Mouse (Mus musculus) kidney, postnatal 0 days (tissue): ENCODE results near the gene Smtn. TPM values are rescaled to one million over a fixed set of nuclear protein-coding genes. Genes with fewer than 3 reads are reported as not detected.
A peak's percentile ranks its signal among the peaks of the same experiment; 100 is the strongest.

ENCODE experiments used
- ATAC-seq: fragments of 200-750 bp; cut with Nextera tagmentation; replicated peaks from 2 replicates; pipeline ENCODE4 v1.8.0; 2017; ENCODE audit warnings: low read depth, moderate number of reproducible peaks, moderate TSS enrichment, moderate library complexity; ENCODE audit not compliant: low FRiP score
- DNase-seq: peaks from one replicate; pipeline ENCODE4 v3.0.0-alpha.2; 2016; ENCODE audit warnings: low spot score
- H3K27ac ChIP-seq: fragments of 300-500 bp; sonication (generic); 2 replicates; pipeline ENCODE4 v1.5.1; 2014; ENCODE audit warnings: mild to moderate bottlenecking
- H3K27me3 ChIP-seq: fragments of 300-500 bp; sonication (generic); 2 replicates; pipeline ENCODE4 v1.6.1; 2014; ENCODE audit warnings: low read length, mixed read lengths; ENCODE audit not compliant: insufficient read depth
- H3K36me3 ChIP-seq: fragments of 300-500 bp; sonication (generic); 2 replicates; pipeline ENCODE4 v1.6.1; 2014; ENCODE audit warnings: low read length, mixed read lengths; ENCODE audit not compliant: insufficient read depth
- H3K4me1 ChIP-seq: fragments of 300-500 bp; sonication (generic); replicated peaks from 2 replicates; pipeline ENCODE4 v1.6.1; 2014; ENCODE audit warnings: antibody characterized with exemption, low read length, mixed read lengths; ENCODE audit not compliant: insufficient read depth
- H3K4me2 ChIP-seq: fragments of 300-500 bp; sonication (generic); 2 replicates; pipeline ENCODE4 v1.6.1; 2014; ENCODE audit warnings: mild to moderate bottlenecking, low read length, moderate library complexity, mixed read lengths
- H3K4me3 ChIP-seq: fragments of 300-500 bp; sonication (generic); replicated peaks from 2 replicates; pipeline ENCODE4 v1.5.1; 2014; ENCODE audit warnings: low read depth, low read length
- H3K9ac ChIP-seq: fragments of 300-500 bp; sonication (generic); 2 replicates; pipeline ENCODE4 v1.6.1; 2014; ENCODE audit warnings: low read depth, low read length
- H3K9me3 ChIP-seq: fragments of 300-500 bp; sonication (generic); replicated peaks from 2 replicates; pipeline ENCODE4 v1.6.1; 2016; ENCODE audit warnings: low read length, inconsistent platforms, mixed read lengths
- CTCF ChIP-seq: IDR thresholded peaks from 2 replicates; pipeline ENCODE4 v1.5.1; 2016; ENCODE audit warnings: antibody characterized with exemption, low read depth, mild to moderate bottlenecking, moderate library complexity
- WGBS: fragments of 180-500 bp; shearing (Covaris S2); extraction: QIAGEN DNeasy Blood & Tissue Kit; methylation state at CpG from one replicate; pipeline ENCODE4 v1.1.7; 2014; 5-methylcytosine and 5-hydroxymethylcytosine counted together
- polyA plus RNA-seq: library from polyadenylated mRNA; unstranded; fragments of >200 nt; fragmentation: Nextera tagmentation; extraction: Ambion mirVana; gene quantifications from 2 replicates; pipeline ENCODE4 v1.2.1, GENCODE M21; 2015

Smtn gene
- polyA plus RNA-seq, 1 experiment from 2014 or later = 86.4 TPM

GRCm38 (mm10) chr11:3544409-3544808 is 4.0 kb upstream of the Smtn start:
- 94% methylated on average over 5 of the region's 5 CpGs for WGBS
- H3K4me1 ChIP-seq = peaks cover 2% of the 10 kb centered on the region; the same call in 1 of the 2 replicates
- no peaks in the 10 kb centered on the region for H3K9me3 ChIP-seq
- DNase-seq (no peak), ATAC-seq (no peak)
- H3K36me3 ChIP-seq = no peaks in the 10 kb centered on the region
- H3K4me2 ChIP-seq = no peak overlapping the region
- H3K27me3 ChIP-seq = no peaks in the 10 kb centered on the region
- no peak overlapping the region for H3K27ac ChIP-seq
- H3K9ac ChIP-seq = no peak overlapping the region
- H3K4me3 ChIP-seq = no peak overlapping the region
- peak; percentile 38 for TF ChIP-seq CTCF

- no peak for DNase-seq
- ATAC-seq = no peak
- H3K9ac ChIP-seq = no peak overlapping the region
- H3K36me3 ChIP-seq = no peaks in the 10 kb centered on the region
- H3K4me1 ChIP-seq = peaks cover 7% of the 10 kb centered on the region; the same call in 1 of the 2 replicates
- H3K4me2 ChIP-seq = no peak overlapping the region
- H3K9me3 ChIP-seq = no peaks in the 10 kb centered on the region
- WGBS = 37% methylated on average over 5 of the region's 5 CpGs
- no peak overlapping the region for H3K27ac ChIP-seq
- H3K4me3 ChIP-seq = no peak overlapping the region
- TF ChIP-seq CTCF = no peak
- H3K27me3 ChIP-seq = no peaks in the 10 kb centered on the region
Observed at GRCm38 (mm10) chr11:3543001-3543400, 2.6 kb upstream of the Smtn start.

DNA sequence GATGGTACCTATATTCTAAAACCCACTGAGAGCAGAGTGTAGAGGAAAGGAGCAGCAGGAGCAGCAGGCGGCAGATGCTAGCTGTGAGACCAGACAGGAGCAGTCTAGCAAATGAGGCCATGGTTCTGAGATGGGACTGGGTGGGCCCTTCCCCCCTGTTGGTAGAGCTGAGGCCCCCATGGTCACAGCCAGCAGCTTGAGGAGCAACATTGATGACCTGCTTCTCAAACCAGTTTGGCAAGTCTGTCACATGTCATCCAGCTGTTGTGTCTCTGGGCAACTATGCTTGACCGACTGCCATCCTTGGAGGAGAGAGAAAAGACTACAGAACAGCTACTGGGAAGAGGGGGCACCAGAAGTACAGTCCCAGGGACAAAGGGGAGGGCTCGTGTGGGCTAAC is 1.5 kb upstream of the Smtn start:
- no peak overlapping the region for H3K4me2 ChIP-seq
- no peak for ATAC-seq

GRCm38 (mm10) chr11:3539826-3540196 is 601 bp downstream of the Smtn start:
- WGBS = 77% methylated on average over 4 of the region's 4 CpGs
- Histone ChIP-seq H3K9me3 (no peaks in the 10 kb centered on the region), H3K4me3 (peak overlapping the region; percentile 67; the same call in 1 of the 2 replicates), H3K27me3 (no peaks in the 10 kb centered on the region), H3K4me1 (peaks cover 30% of the 10 kb centered on the region), H3K36me3 (no peaks in the 10 kb centered on the region), H3K9ac (no peak overlapping the region), H3K4me2 (peak overlapping the region; percentile 62), H3K27ac (no peak overlapping the region)
- no peak for ATAC-seq
- peak; percentile 43; the same call in 1 of the 2 replicates for TF ChIP-seq CTCF
- DNase-seq = no peak

More for the DNA sequence above, 1.5 kb upstream of the Smtn start:
- Histone ChIP-seq H3K9me3 (no peaks in the 10 kb centered on the region), H3K9ac (no peak overlapping the region), H3K4me3 (no peak overlapping the region), H3K27ac (no peak overlapping the region), H3K4me1 (peaks cover 16% of the 10 kb centered on the region; the same call in 1 of the 2 replicates), H3K36me3 (no peaks in the 10 kb centered on the region), H3K27me3 (no peaks in the 10 kb centered on the region)
- no peak for DNase-seq
- TF ChIP-seq CTCF = no peak
- WGBS = 64% methylated on average over 3 of the region's 3 CpGs

DNA sequence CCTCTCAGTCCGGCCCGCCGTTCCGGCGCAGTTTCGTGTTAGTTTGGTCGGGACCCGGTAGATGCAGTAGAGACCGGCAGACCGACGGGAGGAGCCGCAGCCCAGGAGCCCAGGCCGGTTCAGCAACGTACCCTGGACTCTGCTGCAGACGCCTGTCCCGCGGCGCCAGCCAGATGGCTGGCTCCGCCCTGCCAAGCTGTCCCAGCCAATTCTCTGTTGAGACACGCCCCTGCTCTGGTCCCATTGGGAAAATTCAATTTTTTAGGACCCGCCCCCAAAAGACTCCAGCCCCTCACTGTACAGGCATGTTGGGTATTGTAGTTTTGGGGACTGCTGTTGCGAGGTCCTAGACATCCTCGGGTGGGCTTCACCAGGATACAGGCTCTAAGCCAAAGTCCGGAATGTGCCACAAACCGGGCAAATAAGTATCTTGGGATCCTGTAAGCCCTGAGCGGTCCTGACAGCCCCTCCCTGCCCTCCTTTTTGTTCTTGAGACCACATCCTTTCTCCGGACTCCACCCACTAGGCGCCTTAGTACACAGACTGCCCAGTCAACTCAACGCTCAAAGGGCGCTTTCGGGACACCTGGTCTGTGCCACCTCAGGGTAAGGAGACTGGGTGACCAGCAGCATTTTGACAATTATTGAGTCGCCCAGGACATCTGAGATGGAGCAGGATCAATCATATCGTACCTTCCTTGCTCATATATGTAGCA is 1.1 kb downstream of the Smtn start:
- WGBS = 3% methylated on average over 33 of the region's 33 CpGs
- H3K27ac ChIP-seq = peak overlapping the region; percentile 70
- peak; percentile 16; the same call in 1 of the 2 replicates for TF ChIP-seq CTCF

GRCm38 (mm10) chr11:3538341-3538740 is 2.1 kb downstream of the Smtn start:
- H3K4me1 ChIP-seq = peaks cover 31% of the 10 kb centered on the region
- H3K27ac ChIP-seq = peak overlapping the region; percentile 93
- H3K9ac ChIP-seq = peak overlapping the region; percentile 83
- 51% methylated on average over 4 of the region's 4 CpGs for WGBS
- no peaks in the 10 kb centered on the region for H3K27me3 ChIP-seq
- TF ChIP-seq CTCF = no peak
- H3K4me2 ChIP-seq = peak overlapping the region; percentile 62
- ATAC-seq = no peak
- H3K36me3 ChIP-seq = 0 out of 2 replicates have a peak, but pooled peaks cover 5% of the 10 kb centered on the region
- no peak for DNase-seq
- H3K9me3 ChIP-seq = no peaks in the 10 kb centered on the region
- peak overlapping the region; percentile 67 for H3K4me3 ChIP-seq

More for the DNA sequence above, 1.1 kb downstream of the Smtn start:
- Histone ChIP-seq H3K4me3 (peak overlapping the region; percentile 67), H3K36me3 (0 out of 2 replicates have a peak, but pooled peaks cover 4% of the 10 kb centered on the region), H3K9me3 (no peaks in the 10 kb centered on the region), H3K9ac (peak overlapping the region; percentile 83), H3K4me2 (peak overlapping the region; percentile 62), H3K27me3 (no peaks in the 10 kb centered on the region), H3K4me1 (peaks cover 31% of the 10 kb centered on the region)
- DNase-seq = peak; percentile 99
- ATAC-seq = peak; percentile 78
